Mouse (Mus musculus) forebrain, embryonic 10.5 days (tissue): ENCODE data around the gene E330009J07Rik. TPM values are rescaled to one million over a fixed set of nuclear protein-coding genes. Genes with fewer than 3 reads are reported as not detected.

ENCODE experiments used
- DNase-seq: peaks from one replicate; pipeline ENCODE4 v3.0.0-alpha.2; 2017; ENCODE audit warnings: low spot score; ENCODE audit errors: extremely low spot score
- H3K27ac ChIP-seq: fragments of 300-500 bp; sonication (generic); 2 replicates; pipeline ENCODE4 v1.5.1; 2016; ENCODE audit warnings: mild to moderate bottlenecking
- H3K27me3 ChIP-seq: fragments of 300-500 bp; sonication (generic); 2 replicates; pipeline ENCODE4 v1.6.1; 2016; ENCODE audit warnings: mild to moderate bottlenecking; ENCODE audit not compliant: poor library complexity, severe bottlenecking
- H3K36me3 ChIP-seq: fragments of 300-500 bp; sonication (generic); replicated peaks from 2 replicates; pipeline ENCODE4 v1.6.1; 2016; ENCODE audit warnings: mild to moderate bottlenecking, moderate library complexity
- H3K4me1 ChIP-seq: fragments of 300-500 bp; sonication (generic); 2 replicates; pipeline ENCODE4 v1.6.1; 2016
- H3K4me3 ChIP-seq: fragments of 300-500 bp; sonication (generic); 2 replicates; pipeline ENCODE4 v1.5.1; 2016; ENCODE audit warnings: mild to moderate bottlenecking, moderate library complexity
- H3K9me3 ChIP-seq: fragments of 300-500 bp; sonication (generic); 2 replicates; pipeline ENCODE4 v1.6.1; 2016; ENCODE audit warnings: mild to moderate bottlenecking, moderate library complexity
- WGBS: fragments of 180-500 bp; shearing (Covaris S2); methylation state at CpG from one replicate; pipeline ENCODE4 v1.1.7; 2016; 5-methylcytosine and 5-hydroxymethylcytosine counted together
- polyA plus RNA-seq: library from polyadenylated mRNA; unstranded; fragments of >200 nt; fragmentation: Nextera tagmentation; extraction: Ambion mirVana; gene quantifications from 2 replicates; pipeline ENCODE4 v1.2.1, GENCODE M21; 2016

The E330009J07Rik gene
- polyA plus RNA-seq, 1 experiment from 2014 or later: 16.2 TPM

- no peaks in the 10 kb centered on the region for H3K9me3 ChIP-seq
- no peaks in the 10 kb centered on the region for H3K4me1 ChIP-seq
- H3K4me3 ChIP-seq: no peak overlapping the region
- H3K27ac ChIP-seq: no peak overlapping the region
- peaks cover 24% of the 10 kb centered on the region for H3K36me3 ChIP-seq
- no peak for DNase-seq
- WGBS: 92% methylated on average over 1 of the region's 1 CpGs
- H3K27me3 ChIP-seq: no peaks in the 10 kb centered on the region
Measured at GRCm38 (mm10) chr6:40423013-40423412, 12.9 kb downstream of the E330009J07Rik start.

GRCm38 (mm10) chr6:40421099-40421498 lies 14.8 kb downstream of the E330009J07Rik start:
- no peak overlapping the region for H3K27ac ChIP-seq
- H3K4me3 ChIP-seq: no peak overlapping the region
- no peak for DNase-seq
- H3K9me3 ChIP-seq: no peaks in the 10 kb centered on the region
- H3K27me3 ChIP-seq: no peaks in the 10 kb centered on the region
- 95% methylated on average over 6 of the region's 6 CpGs for WGBS
- H3K4me1 ChIP-seq: no peaks in the 10 kb centered on the region
- peaks cover 33% of the 10 kb centered on the region for H3K36me3 ChIP-seq

- 94% methylated on average over 4 of the region's 4 CpGs for WGBS
- H3K27me3 ChIP-seq: no peaks in the 10 kb centered on the region
- no peak overlapping the region for H3K4me3 ChIP-seq
- H3K9me3 ChIP-seq: no peaks in the 10 kb centered on the region
- peaks cover 35% of the 10 kb centered on the region for H3K36me3 ChIP-seq
- no peaks in the 10 kb centered on the region for H3K4me1 ChIP-seq
- no peak for DNase-seq
- H3K27ac ChIP-seq: no peak overlapping the region
Measured at GRCm38 (mm10) chr6:40418386-40418785, 17.5 kb downstream of the E330009J07Rik start.

GRCm38 (mm10) chr6:40415799-40416198 lies 20.1 kb downstream of the E330009J07Rik start:
- H3K9me3 ChIP-seq: no peaks in the 10 kb centered on the region
- no peak for DNase-seq
- H3K27ac ChIP-seq: no peak overlapping the region
- no peaks in the 10 kb centered on the region for H3K27me3 ChIP-seq
- WGBS: 94% methylated on average over 5 of the region's 5 CpGs
- peaks cover 31% of the 10 kb centered on the region for H3K36me3 ChIP-seq
- no peaks in the 10 kb centered on the region for H3K4me1 ChIP-seq
- no peak overlapping the region for H3K4me3 ChIP-seq

GRCm38 (mm10) chr6:40413565-40413964 lies 22.4 kb downstream of the E330009J07Rik start:
- Histone ChIP-seq H3K36me3 (peaks cover 37% of the 10 kb centered on the region), H3K4me3 (no peak overlapping the region), H3K4me1 (no peaks in the 10 kb centered on the region), H3K27ac (no peak overlapping the region), H3K27me3 (no peaks in the 10 kb centered on the region), H3K9me3 (no peaks in the 10 kb centered on the region)
- WGBS: 91% methylated on average over 3 of the region's 3 CpGs
- no peak for DNase-seq

- peaks cover 37% of the 10 kb centered on the region for H3K36me3 ChIP-seq
- H3K27me3 ChIP-seq: no peaks in the 10 kb centered on the region
- 92% methylated on average over 5 of the region's 5 CpGs for WGBS
- H3K4me3 ChIP-seq: no peak overlapping the region
- no peak overlapping the region for H3K27ac ChIP-seq
- no peaks in the 10 kb centered on the region for H3K9me3 ChIP-seq
- no peak for DNase-seq
- no peaks in the 10 kb centered on the region for H3K4me1 ChIP-seq
Measured at GRCm38 (mm10) chr6:40413046-40413445, 22.9 kb downstream of the E330009J07Rik start.

- H3K27me3 ChIP-seq: no peaks in the 10 kb centered on the region
- H3K4me1 ChIP-seq: no peaks in the 10 kb centered on the region
- 92% methylated on average over 3 of the region's 3 CpGs for WGBS
- no peak overlapping the region for H3K4me3 ChIP-seq
- no peaks in the 10 kb centered on the region for H3K9me3 ChIP-seq
- H3K27ac ChIP-seq: no peak overlapping the region
- DNase-seq: no peak
- H3K36me3 ChIP-seq: peaks cover 48% of the 10 kb centered on the region
Measured at GRCm38 (mm10) chr6:40411085-40411484, 24.9 kb downstream of the E330009J07Rik start.

- Histone ChIP-seq H3K27ac (no peak overlapping the region), H3K9me3 (peaks cover 2% of the 10 kb centered on the region; the same call in 1 of the 2 replicates), H3K27me3 (no peaks in the 10 kb centered on the region), H3K4me3 (no peak overlapping the region), H3K4me1 (no peaks in the 10 kb centered on the region), H3K36me3 (peaks cover 85% of the 10 kb centered on the region)
- WGBS: 91% methylated on average over 4 of the region's 4 CpGs
- no peak for DNase-seq
Measured at GRCm38 (mm10) chr6:40403640-40404285, 32.2 kb downstream of the E330009J07Rik start.

GRCm38 (mm10) chr6:40402031-40402430 lies 33.9 kb downstream of the E330009J07Rik start:
- WGBS: 99% methylated on average over 2 of the region's 2 CpGs
- H3K36me3 ChIP-seq: peaks cover 85% of the 10 kb centered on the region

GRCm38 (mm10) chr6:40393213-40393612 lies 42.7 kb downstream of the E330009J07Rik start:
- no peaks in the 10 kb centered on the region for H3K27me3 ChIP-seq
- peak; percentile 68 for DNase-seq
- WGBS: 44% methylated on average over 3 of the region's 3 CpGs
- peaks cover 8% of the 10 kb centered on the region; the same call in 1 of the 2 replicates for H3K4me1 ChIP-seq
- H3K27ac ChIP-seq: no peak overlapping the region
- no peak overlapping the region for H3K4me3 ChIP-seq
- peaks cover 2% of the 10 kb centered on the region; the same call in 1 of the 2 replicates for H3K9me3 ChIP-seq
- peaks cover 35% of the 10 kb centered on the region for H3K36me3 ChIP-seq

More at GRCm38 (mm10) chr6:40402031-40402430, 33.9 kb downstream of the E330009J07Rik start:
- H3K4me3 ChIP-seq: no peak overlapping the region
- H3K27me3 ChIP-seq: no peaks in the 10 kb centered on the region
- no peak overlapping the region for H3K27ac ChIP-seq
- H3K4me1 ChIP-seq: no peaks in the 10 kb centered on the region
- H3K9me3 ChIP-seq: peaks cover 10% of the 10 kb centered on the region; the same call in 1 of the 2 replicates
- DNase-seq: no peak

GRCm38 (mm10) chr6:40390975-40391374 lies 45.0 kb downstream of the E330009J07Rik start:
- WGBS: 90% methylated on average over 1 of the region's 1 CpGs

GRCm38 (mm10) chr6:40388660-40389059 lies 47.3 kb downstream of the E330009J07Rik start:
- Histone ChIP-seq H3K4me3 (no peak overlapping the region), H3K27me3 (no peaks in the 10 kb centered on the region), H3K36me3 (peaks cover 25% of the 10 kb centered on the region), H3K9me3 (no peaks in the 10 kb centered on the region), H3K27ac (no peak overlapping the region), H3K4me1 (peaks cover 8% of the 10 kb centered on the region; the same call in 1 of the 2 replicates)
- WGBS: 88% methylated on average over 4 of the region's 4 CpGs
- DNase-seq: no peak

More at GRCm38 (mm10) chr6:40390975-40391374, 45.0 kb downstream of the E330009J07Rik start:
- Histone ChIP-seq H3K27ac (no peak overlapping the region), H3K36me3 (peaks cover 38% of the 10 kb centered on the region), H3K27me3 (no peaks in the 10 kb centered on the region), H3K4me3 (no peak overlapping the region), H3K4me1 (peaks cover 8% of the 10 kb centered on the region; the same call in 1 of the 2 replicates), H3K9me3 (no peaks in the 10 kb centered on the region)
- no peak for DNase-seq

GRCm38 (mm10) chr6:40385682-40386081 lies 50.3 kb downstream of the E330009J07Rik start:
- Histone ChIP-seq H3K4me1 (no peaks in the 10 kb centered on the region), H3K27ac (no peak overlapping the region), H3K4me3 (no peak overlapping the region), H3K9me3 (no peaks in the 10 kb centered on the region), H3K27me3 (no peaks in the 10 kb centered on the region), H3K36me3 (peaks cover 36% of the 10 kb centered on the region)
- no peak for DNase-seq
- 70% methylated on average over 3 of the region's 3 CpGs for WGBS
